In genomic region chr15:25679616-25680015, GRCm38 (mm10) we compare ENCODE assay signal across 9 mouse cellular contexts.
"Had no signal": no experiment of that assay in that cellular context is flagged by ENCODE, and none has a peak within 500 bp of the region (broad histone marks: within the 10 kb centered on the region; RNA-seq: fewer than 3 reads in every experiment).

No protein-coding gene starts in this region.

- H3K4me3 ChIP-seq: liver, embryonic 12.5 days; midbrain, embryonic 12.5 days; neural tube, embryonic 15.5 days had no signal

- H3K9ac ChIP-seq: liver, embryonic 12.5 days; lung, embryonic 14.5 days; midbrain, embryonic 12.5 days; neural tube, embryonic 15.5 days had no signal

- H3K9me3 ChIP-seq: liver, embryonic 12.5 days; megakaryocyte, embryonic 14.5 days; midbrain, embryonic 12.5 days; neural tube, embryonic 15.5 days had no signal

- H3K27me3 ChIP-seq: liver, embryonic 12.5 days; megakaryocyte, embryonic 14.5 days; neural tube, embryonic 15.5 days had no signal

- H3K4me2 ChIP-seq: midbrain, embryonic 12.5 days; neural tube, embryonic 15.5 days had no signal

- H3K27ac ChIP-seq: macrophage; neural tube, embryonic 15.5 days had no signal

- DNase-seq: right cerebral cortex, adult 18-20 months; right cerebral cortex, postnatal 25 days; thymus, postnatal 36 days had no signal

- H3K36me3 ChIP-seq: midbrain, embryonic 12.5 days; neural tube, embryonic 15.5 days had no signal
